Mouse (Mus musculus) T-helper 2 cell (primary cell): ENCODE measurements around the gene Arhgap45.

ENCODE experiments used
- in situ Hi-C: fragments of 300-600 bp; cut with MboI, MseI; formaldehyde crosslinking; loops from one replicate; pipeline ENCODE4 v1.15.1; 2025; ENCODE audit warnings: high pct_unique_total_duplicates

Gene Arhgap45

GRCm38 (mm10) chr10:79986963-79987362, 29.5 kb upstream of the Arhgap45 start:
- in situ Hi-C loops, result loop anchor here (5.0 kb wide), 1 partner anchor 155 kb away; the partner anchor contains the start of gene Cbarp

GRCm38 (mm10) chr10:79987771-79988505, 28.5 kb upstream of the Arhgap45 start:
- in situ Hi-C loops, result loop anchor here (5.0 kb wide), 1 partner anchor 154 kb away; the partner anchor contains the start of gene Cbarp

- in situ Hi-C loops, result loop anchor here (5.0 kb wide), 1 partner anchor 154 kb away; the partner anchor contains the start of gene Cbarp
Observed at GRCm38 (mm10) chr10:79988506-79989271, 27.8 kb upstream of the Arhgap45 start, which contains the start of gene Cnn2. Cnn2 (plus strand) TSS chr10:79988584.

GRCm38 (mm10) chr10:79989272-79989786, 27.1 kb upstream of the Arhgap45 start:
- in situ Hi-C loops, result loop anchor here (5.0 kb wide), 1 partner anchor 153 kb away; the partner anchor contains the start of gene Cbarp

- in situ Hi-C loops, result loop anchor here (5.0 to 10.0 kb wide), 2 partner anchors 125 to 152 kb away; partner anchors contain the start of genes Cbarp and Stk11
Observed at GRCm38 (mm10) chr10:79989870-79990269, 26.6 kb upstream of the Arhgap45 start.

GRCm38 (mm10) chr10:79991099-79991498, 25.4 kb upstream of the Arhgap45 start:
- in situ Hi-C loops, result loop anchor here (10.0 kb wide), 1 partner anchor 124 kb away; the partner anchor contains the start of gene Stk11

- in situ Hi-C loops, result loop anchor here (10.0 kb wide), 1 partner anchor 123 kb away; the partner anchor contains the start of gene Stk11
Observed at GRCm38 (mm10) chr10:79991548-79991947, 24.9 kb upstream of the Arhgap45 start.

GRCm38 (mm10) chr10:79994397-79995115, 21.9 kb upstream of the Arhgap45 start:
- in situ Hi-C loops, result loop anchor here (5.0 to 10.0 kb wide), 2 partner anchors 38 to 120 kb away; partner anchors contain the start of gene Stk11

- in situ Hi-C loops, result loop anchor here (5.0 to 10.0 kb wide), 2 partner anchors 37 to 119 kb away; partner anchors contain the start of gene Stk11
Observed at GRCm38 (mm10) chr10:79995636-79996035, 20.8 kb upstream of the Arhgap45 start.

- in situ Hi-C loops, result loop anchor here (5.0 to 10.0 kb wide), 2 partner anchors 36 to 118 kb away; partner anchors contain the start of gene Stk11
Observed at GRCm38 (mm10) chr10:79996272-79997033, 20.0 kb upstream of the Arhgap45 start, which contains the start of gene Abca7. Abca7 (plus strand) TSS chr10:79996494.

- in situ Hi-C loops, result loop anchor here (5.0 to 10.0 kb wide), 2 partner anchors 35 to 118 kb away; partner anchors contain the start of gene Stk11
Observed at GRCm38 (mm10) chr10:79997034-79997760, 19.3 kb upstream of the Arhgap45 start.

- in situ Hi-C loops, result loop anchor here (5.0 to 10.0 kb wide), 2 partner anchors 34 to 117 kb away; partner anchors contain the start of gene Stk11
Observed at GRCm38 (mm10) chr10:79997819-79998218, 18.6 kb upstream of the Arhgap45 start.

- in situ Hi-C loops, result no loop called here
Observed at GRCm38 (mm10) chr10:80001945-80002344, 14.5 kb upstream of the Arhgap45 start.

GRCm38 (mm10) chr10:80002829-80003228, 13.6 kb upstream of the Arhgap45 start:
- in situ Hi-C loops, result no loop called here

- in situ Hi-C loops, result no loop called here
Observed at GRCm38 (mm10) chr10:80003374-80004232, 12.8 kb upstream of the Arhgap45 start.

GRCm38 (mm10) chr10:80004233-80004705, 12.2 kb upstream of the Arhgap45 start:
- in situ Hi-C loops, result no loop called here

GRCm38 (mm10) chr10:80011740-80012139, 4.7 kb upstream of the Arhgap45 start:
- in situ Hi-C loops, result no loop called here

- in situ Hi-C loops, result no loop called here
Observed at GRCm38 (mm10) chr10:80013609-80014008, 2.8 kb upstream of the Arhgap45 start.
